Mouse (Mus musculus) liver, embryonic 14.5 days (tissue): ENCODE results near the gene Tmem189. TPM values are rescaled to one million over a fixed set of nuclear protein-coding genes. Genes with fewer than 3 reads are reported as not detected.
A peak's percentile ranks its signal among the peaks of the same experiment; 100 is the strongest.

Experiments used
- ATAC-seq: fragments of 200-750 bp; cut with Nextera tagmentation; 2 replicates; pipeline ENCODE4 v1.8.0; 2017; ENCODE audit warnings: moderate number of reproducible peaks, mild to moderate bottlenecking, moderate library complexity; ENCODE audit not compliant: insufficient read depth
- DNase-seq, 3 experiments: peaks; one replicate each; pipeline ENCODE4 v3.0.0-alpha.2; 2012 to 2013; ENCODE audit warnings: low read depth in 3 of 3, low spot score in 3 of 3
- H3K27ac ChIP-seq: fragments of 300-500 bp; sonication (generic); 2 replicates; pipeline ENCODE4 v1.5.1; 2014; ENCODE audit warnings: moderate library complexity, mild to moderate bottlenecking, control low read depth, inconsistent platforms
- H3K27me3 ChIP-seq: fragments of 300-500 bp; sonication (generic); 2 replicates; pipeline ENCODE4 v1.6.1; 2014; ENCODE audit warnings: mild to moderate bottlenecking, low read length, moderate library complexity; ENCODE audit not compliant: control insufficient read depth, insufficient read depth
- H3K36me3 ChIP-seq: fragments of 300-500 bp; sonication (generic); replicated peaks from 2 replicates; pipeline ENCODE4 v1.6.1; 2014; ENCODE audit warnings: low read depth; ENCODE audit not compliant: control insufficient read depth, insufficient read depth
- H3K4me1 ChIP-seq, 2 experiments: fragments of 200-500 bp in 1 of 2; fragments of 300-500 bp in 1 of 2; sonication (generic) in 1 of 2; replicated peaks; 2 replicates each; pipeline ENCODE4 v1.6.1; 2012 to 2014; ENCODE audit warnings: antibody characterized with exemption in 1 of 2, inconsistent platforms in 1 of 2, low read length in 1 of 2; ENCODE audit not compliant: control insufficient read depth in 2 of 2, insufficient read depth in 2 of 2
- H3K4me2 ChIP-seq: fragments of 300-500 bp; sonication (generic); 2 replicates; pipeline ENCODE4 v1.6.1; 2014; ENCODE audit warnings: low read depth, mild to moderate bottlenecking, control low read depth, moderate library complexity
- H3K4me3 ChIP-seq, 2 experiments: fragments of 200-500 bp in 1 of 2; fragments of 300-500 bp in 1 of 2; sonication (generic) in 1 of 2; 2 replicates each; pipeline ENCODE4 v1.5.1; 2012 to 2014; ENCODE audit warnings: low read depth in 2 of 2, low read length in 2 of 2, mild to moderate bottlenecking in 2 of 2, control low read depth in 1 of 2, inconsistent platforms in 1 of 2, moderate library complexity in 1 of 2; ENCODE audit not compliant: insufficient read depth in 1 of 2
- H3K9ac ChIP-seq: fragments of 300-500 bp; sonication (generic); replicated peaks from 2 replicates; pipeline ENCODE4 v1.6.1; 2014; ENCODE audit warnings: mild to moderate bottlenecking, control low read depth, moderate library complexity
- H3K9me3 ChIP-seq: fragments of 300-500 bp; sonication (generic); 2 replicates; pipeline ENCODE4 v1.6.1; 2016; ENCODE audit warnings: low read length, mixed read lengths; ENCODE audit not compliant: control insufficient read depth
- CTCF ChIP-seq: IDR thresholded peaks from 2 replicates; pipeline ENCODE4 v1.5.1; 2016; ENCODE audit warnings: antibody characterized with exemption, low read depth, control low read depth
- EP300 ChIP-seq: IDR thresholded peaks from 2 replicates; pipeline ENCODE4 v1.6.1; 2016; ENCODE audit warnings: antibody characterized with exemption, low read depth
- WGBS: fragments of 180-500 bp; shearing (Covaris S2); extraction: QIAGEN DNeasy Blood & Tissue Kit; methylation state at CpG from one replicate; pipeline ENCODE4 v1.1.7; 2014; ENCODE audit not compliant: insufficient replicate concordance; 5-methylcytosine and 5-hydroxymethylcytosine counted together
- polyA plus RNA-seq, 2 experiments: library from polyadenylated mRNA; depleted of rRNA in 1 of 2; stranded (reverse) in 1 of 2; unstranded in 1 of 2; fragments of >200 nt; fragmentation: Nextera tagmentation in 1 of 2; extraction: Ambion mirVana in 1 of 2; gene quantifications; 2 replicates each; pipeline versions ENCODE4 v1.2.1 to v1.2.3; 2012 to 2014

Gene Tmem189
- polyA plus RNA-seq, 2 experiments: 12.4 to 14.6 TPM

DNA sequence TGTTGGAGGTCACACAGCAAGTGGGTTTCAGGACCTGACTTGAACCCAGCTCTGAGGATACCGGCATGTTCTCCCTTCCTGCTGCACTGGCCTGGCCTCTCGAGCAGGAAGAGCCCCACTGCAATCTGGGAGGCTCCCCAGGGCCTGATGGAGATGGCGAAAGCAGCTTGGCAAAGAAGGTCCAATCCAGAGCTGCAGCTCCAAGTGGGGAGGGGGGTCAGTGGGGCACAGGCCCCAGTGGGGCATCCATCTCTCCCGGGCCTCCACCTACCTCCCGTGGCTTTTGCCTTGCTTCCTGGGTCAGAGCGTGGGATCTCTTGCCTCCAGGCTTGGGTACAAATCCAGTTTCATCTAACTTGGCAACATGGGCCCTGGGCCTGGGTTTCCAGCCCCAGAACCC is 12.5 kb upstream of the Tmem189 start:
- H3K4me2 ChIP-seq: no peak overlapping the region
- no peaks in the 10 kb centered on the region for H3K9me3 ChIP-seq
- TF ChIP-seq EP300 (no peak), CTCF (no peak)
- WGBS: 61% methylated on average over 6 of the region's 6 CpGs
- H3K4me1 ChIP-seq: 0 out of 4 replicates have a peak, but pooled peaks cover 0 to 4% of the 10 kb centered on the region in 2 experiments
- ATAC-seq (no peak), DNase-seq (no peak)
- H3K36me3 ChIP-seq: no peaks in the 10 kb centered on the region
- H3K27ac ChIP-seq: no peak overlapping the region
- H3K9ac ChIP-seq: no peak overlapping the region
- no peaks in the 10 kb centered on the region for H3K27me3 ChIP-seq
- no peak overlapping the region for H3K4me3 ChIP-seq

DNA sequence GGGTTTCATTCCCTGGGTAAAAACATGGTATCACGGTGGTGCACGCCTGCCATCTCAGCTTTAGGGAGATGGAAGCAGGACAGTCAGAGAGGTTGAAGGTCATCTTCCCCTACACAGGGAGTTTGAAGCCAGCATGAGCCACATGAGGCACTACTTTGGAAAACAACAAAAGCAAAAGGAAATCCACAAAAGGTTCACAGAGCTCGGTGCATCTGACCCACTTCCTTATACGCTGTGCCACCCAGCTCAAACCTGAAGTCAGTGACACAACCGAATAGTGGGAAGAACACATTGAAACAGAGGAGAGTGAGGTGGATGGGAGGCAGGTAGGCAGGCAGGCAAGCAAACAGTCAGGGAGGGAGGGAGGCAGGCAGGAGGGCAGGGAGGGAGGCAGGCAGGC is 11.8 kb upstream of the Tmem189 start:
- 0 out of 4 replicates have a peak, but pooled peaks cover 0 to 4% of the 10 kb centered on the region in 2 experiments for H3K4me1 ChIP-seq
- TF ChIP-seq CTCF (no peak), EP300 (no peak)
- WGBS: 50% methylated on average over 5 of the region's 5 CpGs
- no peak for DNase-seq
- ATAC-seq: no peak
- H3K27ac ChIP-seq: no peak overlapping the region
- H3K9ac ChIP-seq: no peak overlapping the region
- no peak overlapping the region for H3K4me2 ChIP-seq
- no peak overlapping the region for H3K4me3 ChIP-seq
- no peaks in the 10 kb centered on the region for H3K36me3 ChIP-seq
- no peaks in the 10 kb centered on the region for H3K27me3 ChIP-seq
- H3K9me3 ChIP-seq: no peaks in the 10 kb centered on the region

DNA sequence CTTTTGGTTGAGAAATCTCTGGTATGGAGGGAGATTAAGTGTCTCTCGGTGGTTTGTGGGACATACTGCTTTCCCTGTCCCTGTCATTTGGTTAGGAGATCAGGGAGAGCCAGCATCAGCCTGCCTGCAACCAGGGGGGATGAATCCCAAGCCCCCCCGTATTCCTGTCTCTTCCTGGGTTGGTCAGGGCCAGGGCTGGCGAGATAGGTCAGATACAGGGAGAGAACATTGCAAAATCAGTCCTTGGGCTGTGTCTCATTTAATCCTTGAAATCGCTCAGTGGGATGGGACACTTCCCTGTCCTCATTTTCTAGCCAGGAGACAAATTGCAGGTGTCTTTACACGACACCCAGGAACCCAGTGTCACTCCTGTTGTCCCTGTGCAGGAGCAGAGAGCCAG is 10.4 kb upstream of the Tmem189 start:
- Histone ChIP-seq H3K27ac (no peak overlapping the region), H3K4me1 (0 out of 4 replicates have a peak, but pooled peaks cover 0 to 4% of the 10 kb centered on the region in 2 experiments), H3K4me2 (no peak overlapping the region), H3K9ac (no peak overlapping the region), H3K36me3 (no peaks in the 10 kb centered on the region), H3K4me3 (no peak overlapping the region), H3K9me3 (no peaks in the 10 kb centered on the region), H3K27me3 (no peaks in the 10 kb centered on the region)
- WGBS: 52% methylated on average over 5 of the region's 5 CpGs
- DNase-seq (no peak), ATAC-seq (no peak)
- TF ChIP-seq CTCF (no peak), EP300 (no peak)

DNA sequence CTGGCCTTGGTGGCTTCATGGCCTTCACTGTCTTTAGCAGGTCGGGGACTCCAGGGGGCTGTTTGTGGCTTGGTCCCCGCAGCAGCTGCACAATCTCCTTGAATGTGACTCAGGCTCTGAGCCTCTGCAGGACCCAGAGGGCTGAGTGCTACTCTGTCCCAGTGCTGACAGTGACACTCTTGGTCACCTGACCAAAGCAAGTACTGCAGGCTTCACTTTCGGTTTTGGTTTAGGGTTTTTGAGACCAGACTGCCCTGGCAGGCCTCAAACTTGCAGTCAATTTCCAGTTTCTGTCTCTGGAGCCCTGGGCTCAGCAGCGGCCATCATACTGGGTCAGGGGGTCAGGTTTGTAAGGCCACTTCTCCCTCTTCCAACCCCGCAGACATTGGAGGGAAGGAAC is 8.3 kb upstream of the Tmem189 start:
- no peak overlapping the region for H3K27ac ChIP-seq
- no peaks in the 10 kb centered on the region for H3K9me3 ChIP-seq
- H3K36me3 ChIP-seq: no peaks in the 10 kb centered on the region
- 0 out of 4 replicates have a peak, but pooled peaks cover 0 to 4% of the 10 kb centered on the region in 2 experiments for H3K4me1 ChIP-seq
- peak; percentile 67 for ATAC-seq
- DNase-seq: peak in 2 of 3 experiments; percentile 31 to 49
- no peak overlapping the region for H3K9ac ChIP-seq
- no peaks in the 10 kb centered on the region for H3K27me3 ChIP-seq
- TF ChIP-seq CTCF (no peak), EP300 (no peak)
- WGBS: 5% methylated on average over 5 of the region's 5 CpGs
- H3K4me3 ChIP-seq: peak overlapping the region in 1 of 2 experiments; percentile 21; a peak in 1 of 4 replicates
- peak overlapping the region; percentile 46 for H3K4me2 ChIP-seq

DNA sequence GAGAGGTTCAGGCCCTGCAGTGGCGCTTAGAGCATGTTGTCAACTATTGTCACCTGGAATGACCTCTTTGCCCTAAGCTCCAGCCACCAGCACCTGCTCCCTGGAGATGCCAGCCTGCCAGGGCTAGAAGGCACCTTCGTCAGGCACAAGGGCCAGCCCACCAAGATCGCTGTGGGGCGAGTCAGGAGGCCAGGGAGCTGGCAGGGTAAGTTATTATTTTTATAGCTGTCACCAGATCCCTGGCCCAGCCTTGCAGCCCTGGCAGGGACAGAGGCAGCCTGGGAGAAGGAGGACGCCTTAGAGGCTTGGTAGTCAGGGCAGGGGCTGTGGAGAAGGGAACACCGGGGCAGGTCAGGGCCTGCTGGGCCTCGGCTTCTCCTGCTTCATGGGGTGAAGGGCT is 6.5 kb upstream of the Tmem189 start:
- TF ChIP-seq EP300 (no peak), CTCF (no peak)
- WGBS: 72% methylated on average over 7 of the region's 7 CpGs
- Histone ChIP-seq H3K9me3 (no peaks in the 10 kb centered on the region), H3K9ac (no peak overlapping the region), H3K4me3 (no peak overlapping the region), H3K27ac (no peak overlapping the region), H3K27me3 (no peaks in the 10 kb centered on the region; the same call in 1 of the 2 replicates), H3K36me3 (no peaks in the 10 kb centered on the region), H3K4me1 (0 out of 4 replicates have a peak, but pooled peaks cover 0 to 2% of the 10 kb centered on the region in 2 experiments), H3K4me2 (no peak overlapping the region)
- no peak for DNase-seq
- ATAC-seq: no peak
